Mouse (Mus musculus) mouse trophoblast stem cell (cell line): ENCODE measurements around the gene Cldn12.

Experiments
- in situ Hi-C, 2 experiments: fragments of 300-500 bp; cut with MseI, MboI; formaldehyde crosslinking; loops; 2 replicates in 1 of 2; 3 replicates in 1 of 2; pipeline ENCODE4 v1.15.1; 2025

Cldn12 gene

DNA sequence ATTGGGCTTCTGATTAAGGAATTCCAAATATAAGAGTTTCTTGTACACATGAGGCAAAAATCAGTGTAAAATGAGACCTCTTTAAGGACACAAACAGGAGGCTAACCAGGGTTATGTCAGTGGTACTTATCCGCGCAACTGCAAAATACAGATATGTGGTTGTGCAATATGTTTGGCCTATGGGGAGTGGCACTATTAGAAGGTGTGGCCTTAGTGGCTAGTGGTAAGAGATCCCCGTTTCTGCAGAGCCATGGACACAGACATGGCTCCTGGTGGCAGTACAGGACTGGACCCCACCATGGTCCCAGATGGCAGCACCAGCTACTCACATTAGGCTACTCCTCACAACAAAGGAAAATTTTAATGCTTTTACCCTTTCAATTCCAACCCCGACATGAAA is 19.7 kb downstream of the Cldn12 start:
- in situ Hi-C loops: loop anchor here (5.0 to 10.0 kb wide), 2 partner anchors 150 to 257 kb away; no protein-coding TSS in a partner anchor

DNA sequence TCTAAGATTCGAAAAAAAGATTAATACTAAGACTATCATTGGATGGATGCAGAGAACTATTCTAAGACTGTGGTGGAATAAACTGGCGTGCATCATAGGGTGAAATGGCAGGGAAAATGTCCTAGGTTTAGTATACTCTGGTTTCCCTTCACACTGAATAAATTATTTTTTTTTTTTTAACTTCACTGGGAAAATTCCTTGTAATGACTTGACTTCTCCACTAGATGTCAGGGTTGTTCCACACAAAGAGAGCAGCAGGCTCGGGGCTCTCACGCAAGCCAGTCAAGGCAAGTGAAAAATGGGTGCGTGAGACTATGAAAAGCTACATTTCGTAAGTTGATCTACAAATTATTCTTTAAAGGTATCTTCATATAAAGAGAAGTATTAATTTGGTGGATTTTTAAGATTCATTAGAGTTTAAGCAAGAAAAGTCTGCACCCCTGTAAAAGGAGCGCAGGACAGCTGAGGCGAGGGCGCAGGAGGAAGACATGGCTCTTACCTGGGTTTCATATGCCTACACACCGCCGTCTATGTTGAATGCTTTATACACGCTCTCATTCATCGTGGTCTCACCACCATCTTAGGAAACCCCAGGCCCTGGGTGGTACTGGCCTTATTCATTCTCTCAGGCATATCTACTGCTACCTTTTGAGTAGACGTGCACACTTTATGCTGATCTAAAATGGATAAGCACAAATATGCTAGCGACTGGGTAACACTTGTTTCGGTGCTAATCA is 20.3 kb downstream of the Cldn12 start:
- in situ Hi-C loops: loop anchor here (5.0 to 10.0 kb wide), 2 partner anchors 150 to 258 kb away; no protein-coding TSS in a partner anchor

DNA sequence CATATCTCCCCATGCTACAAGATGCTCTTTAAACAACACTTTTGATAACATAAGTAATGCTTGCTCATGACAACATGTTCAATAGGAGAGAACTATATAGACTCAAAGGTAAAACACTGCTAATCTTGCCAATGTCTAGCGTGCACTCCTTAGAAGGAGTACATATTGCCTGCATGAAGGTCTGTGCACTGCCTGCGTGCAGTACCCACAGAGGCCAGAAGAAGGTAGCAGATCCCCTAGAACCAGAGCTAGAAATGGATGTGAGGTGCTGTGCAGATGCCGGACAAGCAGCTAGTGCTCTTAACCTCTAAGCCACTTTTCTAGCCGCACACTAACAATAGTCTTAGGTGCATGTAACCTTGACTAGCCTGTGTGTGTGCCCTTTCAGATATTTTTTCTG is 22.6 kb downstream of the Cldn12 start:
- in situ Hi-C loops: loop anchor here (5.0 to 10.0 kb wide), 2 partner anchors 153 to 260 kb away; no protein-coding TSS in a partner anchor

DNA sequence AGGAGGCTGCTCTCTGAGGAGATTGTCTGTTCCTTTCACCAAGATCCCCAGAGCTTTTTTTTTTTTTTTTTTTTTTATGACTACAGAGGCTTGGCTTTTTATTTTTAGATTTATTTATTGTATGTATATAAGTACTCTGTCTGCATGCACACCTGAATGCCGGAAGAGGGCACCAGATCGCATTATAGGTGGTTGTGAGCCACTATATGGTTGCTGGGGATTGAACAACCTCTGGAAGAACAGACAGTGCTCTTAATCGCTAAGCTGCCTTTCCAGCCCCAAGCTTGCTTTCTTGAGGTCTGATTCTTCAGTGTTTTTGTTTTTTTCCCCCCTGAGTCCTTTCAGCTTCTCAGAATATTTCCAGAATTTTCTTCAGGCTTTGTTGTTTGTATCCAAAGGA is 28.7 kb downstream of the Cldn12 start:
- in situ Hi-C loops: loop anchor here in 1 of 2 experiments (10.0 kb wide), 1 partner anchor 521 kb away; no protein-coding TSS in a partner anchor

DNA sequence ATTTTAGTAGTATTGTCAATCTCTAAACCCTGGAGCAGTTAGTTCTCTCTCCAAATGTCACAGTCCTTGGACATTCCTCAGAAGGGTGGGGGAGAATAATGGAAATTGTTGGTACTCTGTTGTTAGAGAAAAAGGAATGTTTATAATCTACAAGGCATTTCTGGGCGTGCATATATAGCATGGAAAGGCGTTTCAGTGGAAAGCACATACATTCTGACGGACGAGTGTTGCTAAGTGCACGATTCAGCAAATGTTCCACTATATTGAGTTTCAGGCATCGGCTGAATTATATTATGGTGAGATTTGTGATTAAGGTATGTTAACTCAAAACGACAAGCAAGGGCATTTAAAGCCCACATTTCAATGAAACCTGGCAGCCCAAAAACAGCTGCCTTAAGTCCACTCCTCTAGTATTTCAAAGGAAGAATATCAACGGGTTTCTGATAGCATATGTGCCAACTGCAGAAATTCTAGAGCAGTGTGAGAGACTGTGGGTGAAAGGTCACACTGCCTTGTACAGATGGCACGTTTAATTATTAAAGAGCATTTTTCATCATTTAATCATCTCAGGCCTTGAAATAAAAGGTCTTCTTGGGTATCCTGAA is 31.4 kb downstream of the Cldn12 start:
- in situ Hi-C loops: loop anchor here in 1 of 2 experiments (10.0 kb wide), 1 partner anchor 519 kb away; no protein-coding TSS in a partner anchor

DNA sequence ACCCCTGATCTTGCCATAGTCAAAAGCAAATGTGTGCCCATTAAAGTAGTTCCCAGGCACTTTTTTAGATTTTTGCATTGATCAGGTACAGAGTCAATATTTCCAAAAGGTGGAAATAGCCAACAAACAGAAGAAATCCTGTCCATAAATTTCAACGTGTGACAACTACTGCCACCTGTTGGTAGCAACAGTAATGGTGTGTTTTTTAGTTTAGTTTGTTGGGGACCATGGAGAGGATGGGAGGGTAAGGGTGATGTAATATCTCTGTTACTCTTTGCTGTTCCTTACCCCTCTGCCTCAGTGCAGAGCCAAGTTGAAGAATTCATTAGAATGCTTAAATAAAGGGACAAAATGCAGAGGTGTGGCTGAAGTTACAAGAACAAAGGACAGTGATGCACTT is 33.1 kb downstream of the Cldn12 start:
- in situ Hi-C loops: loop anchor here in 1 of 2 experiments (10.0 kb wide), 1 partner anchor 517 kb away; no protein-coding TSS in a partner anchor

DNA sequence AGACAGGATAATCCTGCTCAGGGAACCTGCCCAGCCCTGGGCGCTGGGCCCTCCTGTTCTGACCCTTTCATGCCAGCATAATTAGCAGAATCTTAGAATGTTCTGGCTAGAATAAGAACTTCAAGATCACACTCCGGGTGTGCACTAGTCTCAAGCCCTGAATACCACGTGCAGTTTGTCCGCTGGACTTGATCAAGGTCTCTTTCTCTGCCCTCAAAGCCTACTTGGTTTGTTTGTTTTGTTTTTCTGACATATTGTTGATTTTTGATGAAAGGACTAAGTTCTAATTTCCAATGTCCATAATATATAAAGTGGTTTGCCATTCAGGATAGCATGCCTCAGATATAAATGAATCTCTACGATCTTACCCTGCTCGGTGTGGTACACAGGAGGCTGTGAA is 35.7 kb downstream of the Cldn12 start, which contains the start of gene 1700015F17Rik:
TSS of gene 1700015F17Rik (minus strand) at position 101 of the 400 bp plus-strand sequence.
- in situ Hi-C loops: loop anchor here in 1 of 2 experiments (10.0 kb wide), 1 partner anchor 514 kb away; no protein-coding TSS in a partner anchor

DNA sequence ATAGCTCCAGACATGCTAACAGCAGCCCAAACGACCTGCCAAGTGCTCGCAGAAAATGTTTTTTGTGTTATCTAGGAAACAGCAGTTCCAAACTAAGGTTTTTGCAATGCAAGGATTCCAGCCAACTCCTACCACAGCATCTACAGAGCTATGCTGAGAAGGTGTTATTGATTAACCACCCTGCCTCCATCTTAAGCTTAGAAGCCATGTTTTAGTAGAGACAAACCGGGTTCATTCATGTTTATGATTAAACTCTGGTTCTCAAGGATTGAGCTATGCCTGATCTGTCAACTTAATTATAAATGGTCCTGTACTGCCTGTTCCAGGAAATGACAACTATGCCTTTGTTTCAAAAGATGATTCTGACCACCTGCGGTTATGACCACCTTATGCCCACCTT is 38.6 kb downstream of the Cldn12 start:
- in situ Hi-C loops: loop anchor here in 1 of 2 experiments (10.0 kb wide), 1 partner anchor 511 kb away; no protein-coding TSS in a partner anchor

DNA sequence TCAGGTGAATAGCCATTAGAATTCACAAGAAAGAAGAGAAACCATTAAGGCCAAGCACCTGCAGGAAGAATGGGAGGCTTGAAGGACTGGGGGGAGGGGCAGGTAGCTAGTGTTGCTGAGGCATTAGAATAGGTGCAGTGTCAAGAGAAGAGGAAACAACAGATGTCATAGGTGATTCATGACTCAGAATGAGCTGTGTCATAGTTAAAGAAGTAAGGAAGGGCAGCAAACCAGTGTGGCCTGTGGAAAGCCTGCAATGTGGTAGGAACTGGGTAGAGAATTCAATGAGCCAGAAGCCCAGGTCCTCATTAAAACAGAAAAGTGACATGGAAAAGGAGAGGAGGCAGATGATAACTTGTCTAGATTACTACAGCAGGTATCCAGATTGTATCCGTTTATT is 49.5 kb downstream of the Cldn12 start:
- in situ Hi-C loops: no loop called here
